Mouse (Mus musculus) G1E-ER4 (cell line): Measurements from ENCODE around the gene Elmo3. TPM values are rescaled to one million over a fixed set of nuclear protein-coding genes. Genes with fewer than 3 reads are reported as not detected.

Experiments used
- GATA1 ChIP-seq: IDR thresholded peaks from one replicate; pipeline ENCODE4 v1.8.0; 2012; ENCODE audit warnings: low read length, inconsistent platforms
- polyA plus RNA-seq: library from polyadenylated mRNA; stranded (reverse); fragments of >175 nt; gene quantifications from 2 replicates; pipeline ENCODE4 v1.2.3, GENCODE M21; 2012

Elmo3 gene
- polyA plus RNA-seq, 1 experiment = 0.87 TPM

GRCm38 (mm10) chr8:105348450-105349095 is 43.2 kb downstream of the Elmo3 start, which contains the start of gene Slc9a5:
Gene Slc9a5 (plus strand): TSS chr8:105348843.
- no peak for TF ChIP-seq GATA1

DNA sequence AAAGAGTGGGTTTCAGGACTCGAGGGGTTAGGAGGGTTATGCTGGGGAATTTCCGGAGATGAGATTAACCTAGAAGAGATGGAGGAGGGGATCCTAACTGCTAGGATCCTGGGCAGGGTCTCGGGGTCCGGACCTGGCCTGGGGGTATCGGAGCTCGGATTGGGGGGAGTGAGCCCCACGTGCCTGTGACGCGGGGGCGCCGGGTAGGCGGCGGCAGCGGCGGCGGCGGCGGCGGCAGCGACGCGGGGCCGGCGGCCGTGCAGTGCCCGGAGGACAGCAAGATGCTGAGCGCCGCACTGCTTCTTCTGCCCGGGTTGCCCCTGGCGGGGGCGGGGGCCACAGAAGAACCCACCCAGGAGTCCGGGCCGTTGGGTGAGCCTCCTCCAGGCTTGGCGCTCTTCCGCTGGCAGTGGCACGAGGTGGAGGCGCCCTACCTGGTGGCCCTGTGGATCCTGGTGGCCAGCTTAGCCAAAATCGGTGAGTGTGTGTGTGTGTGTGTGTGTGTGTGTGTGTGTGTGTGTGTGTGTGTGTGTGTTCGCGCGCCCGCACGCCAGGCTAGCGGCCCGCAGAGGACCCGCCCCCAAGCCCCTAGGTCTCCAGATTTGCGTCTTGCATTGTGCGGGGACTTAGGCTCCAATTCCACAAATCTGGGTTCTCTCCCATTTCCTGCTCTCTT is 43.8 kb downstream of the Elmo3 start:
- TF ChIP-seq GATA1 = no peak

- TF ChIP-seq GATA1 = no peak
These were observed 44.8 kb downstream of the Elmo3 start for GRCm38 (mm10) chr8:105350186-105350585.

DNA sequence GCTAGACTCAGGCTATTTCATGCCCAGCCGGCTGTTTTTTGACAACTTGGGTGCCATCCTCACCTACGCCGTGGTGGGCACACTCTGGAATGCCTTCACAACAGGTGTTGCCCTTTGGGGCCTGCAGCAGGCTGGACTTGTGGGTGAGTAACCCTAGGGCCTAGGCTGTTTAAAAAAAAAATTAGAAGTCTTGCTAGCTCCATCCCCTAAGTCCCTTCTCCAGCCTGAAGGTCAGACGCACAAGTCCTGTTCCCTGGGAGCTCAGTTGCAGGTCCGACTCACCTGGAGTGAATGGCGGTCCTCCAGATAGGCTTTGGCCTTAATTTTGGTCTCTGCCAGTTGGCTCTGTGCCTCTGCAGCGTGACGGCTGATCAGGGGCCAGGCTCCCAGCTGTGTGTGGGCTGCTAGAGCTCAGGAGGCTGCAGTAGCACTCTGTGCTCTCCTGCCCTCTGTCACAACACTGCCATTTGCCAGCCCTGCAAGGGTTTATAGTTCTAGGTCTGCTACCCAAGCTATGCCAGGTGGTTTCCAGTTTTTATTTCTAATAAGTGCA is 48.3 kb downstream of the Elmo3 start:
- TF ChIP-seq GATA1 = no peak

- TF ChIP-seq GATA1 = no peak
These were observed 49.1 kb downstream of the Elmo3 start for GRCm38 (mm10) chr8:105354549-105354948.

GRCm38 (mm10) chr8:105355179-105356024 is 50.0 kb downstream of the Elmo3 start:
- TF ChIP-seq GATA1 = no peak

DNA sequence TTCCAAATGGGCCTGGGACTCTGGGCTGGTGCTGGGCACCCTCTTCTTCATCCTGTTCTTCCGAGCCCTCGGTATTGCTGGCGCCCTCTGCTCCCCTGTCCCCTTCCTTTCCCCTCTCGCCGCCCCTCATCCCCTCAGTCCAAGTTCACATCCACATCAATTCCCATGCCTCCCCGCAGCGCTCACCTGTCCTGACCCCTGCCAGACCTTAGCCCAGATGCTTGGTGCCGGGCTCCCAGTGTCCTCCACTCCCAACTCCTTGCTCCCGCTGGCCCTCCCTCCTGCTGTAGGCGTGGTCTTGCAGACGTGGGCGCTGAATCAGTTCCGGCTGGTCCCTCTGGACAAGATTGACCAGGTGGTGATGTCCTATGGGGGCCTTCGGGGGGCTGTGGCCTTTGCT is 51.3 kb downstream of the Elmo3 start:
- no peak for TF ChIP-seq GATA1

DNA sequence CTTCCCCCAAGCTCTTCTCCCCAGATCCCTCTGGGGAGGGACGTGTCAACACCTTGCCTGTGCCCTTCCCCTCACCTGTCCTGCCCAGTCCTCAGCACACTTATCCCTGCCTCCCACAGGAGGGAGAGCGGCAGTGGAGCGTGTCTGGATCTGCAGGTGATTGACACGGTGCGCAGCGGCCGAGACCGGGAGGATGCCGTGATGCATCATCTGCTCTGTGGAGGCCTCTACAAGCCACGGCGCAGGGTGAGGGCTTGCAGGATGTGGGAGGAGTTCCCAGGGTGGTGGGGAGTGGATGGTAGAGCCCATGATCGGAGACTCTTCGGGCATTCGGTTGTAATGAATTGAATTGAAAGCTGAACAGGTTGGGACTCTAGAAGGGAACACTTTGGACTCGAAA is 53.8 kb downstream of the Elmo3 start:
- TF ChIP-seq GATA1 = no peak

DNA sequence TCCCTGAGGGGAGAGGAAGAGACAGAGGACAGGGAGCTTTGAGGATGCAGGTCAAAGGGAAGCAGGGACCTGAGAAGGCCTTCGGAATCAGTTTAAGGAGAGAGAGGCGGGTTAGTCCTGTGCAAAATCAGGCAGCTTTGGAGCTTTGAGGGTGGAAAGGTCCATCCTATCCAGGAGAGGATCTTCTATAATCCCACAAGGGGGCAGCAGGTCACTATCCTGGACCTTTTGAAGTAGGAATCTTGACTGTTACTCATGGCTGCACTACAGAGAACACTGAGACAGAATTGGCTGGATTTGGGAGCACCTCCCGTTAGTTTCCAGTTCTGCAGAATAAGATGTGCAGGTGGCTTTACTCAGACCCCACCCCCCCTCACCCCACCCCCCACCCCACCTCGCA is 54.2 kb downstream of the Elmo3 start:
- no peak for TF ChIP-seq GATA1

Other genes starting within 250 kb of the Elmo3 start
- gene Ces3b, start 221.8 kb upstream of the Elmo3 start, polyA plus RNA-seq = not detected in 2 replicates
- not detected in 2 replicates for gene Ces4a, start 173.8 kb upstream of the Elmo3 start, polyA plus RNA-seq
- 23.6 and 33.1 TPM in 2 replicates for gene Cbfb, start 134.9 kb upstream of the Elmo3 start, polyA plus RNA-seq
- 4.6 and 6.4 TPM in 2 replicates for gene D230025D16Rik, start 80.5 kb upstream of the Elmo3 start, polyA plus RNA-seq
- gene B3gnt9, start 50.4 kb upstream of the Elmo3 start, polyA plus RNA-seq = 13.1 and 16.3 TPM in 2 replicates
- gene Tradd, start 41.0 kb upstream of the Elmo3 start, polyA plus RNA-seq = 31.1 and 39.7 TPM in 2 replicates
- 7.0 and 8.3 TPM in 2 replicates for gene Fbxl8, start 41.0 kb upstream of the Elmo3 start, polyA plus RNA-seq
- gene Hsf4, start 35.8 kb upstream of the Elmo3 start, polyA plus RNA-seq = 0.55 and 0.76 TPM in 2 replicates
- gene Nol3, start 29.5 kb upstream of the Elmo3 start, polyA plus RNA-seq = 0.24 and 0.43 TPM in 2 replicates
- 1.6 and 1.8 TPM in 2 replicates for gene 4931428F04Rik, start 15.7 kb upstream of the Elmo3 start, polyA plus RNA-seq
- gene Exoc3l, start 9.5 kb upstream of the Elmo3 start, polyA plus RNA-seq = 1.3 and 1.4 TPM in 2 replicates
- gene E2f4, start 7.9 kb upstream of the Elmo3 start, polyA plus RNA-seq = 47.6 and 62.4 TPM in 2 replicates
- gene Lrrc29, start 20.7 kb downstream of the Elmo3 start, polyA plus RNA-seq = 3.4 and 4.3 TPM in 2 replicates
- 18.3 and 26.8 TPM in 2 replicates for gene Tmem208, start 20.8 kb downstream of the Elmo3 start, polyA plus RNA-seq
- gene Fhod1, start 42.4 kb downstream of the Elmo3 start, polyA plus RNA-seq = 7.3 and 7.7 TPM in 2 replicates
- 0.49 and 0.50 TPM in 2 replicates for gene Slc9a5, start 43.2 kb downstream of the Elmo3 start, polyA plus RNA-seq
- gene Plekhg4, start 67.7 kb downstream of the Elmo3 start, polyA plus RNA-seq = not detected in 2 replicates
- gene Kctd19, start 107.9 kb downstream of the Elmo3 start, polyA plus RNA-seq = not detected in 2 replicates
- not detected in 2 replicates for gene Lrrc36, start 108.0 kb downstream of the Elmo3 start, polyA plus RNA-seq
- gene Tppp3, start 165.9 kb downstream of the Elmo3 start, polyA plus RNA-seq = not detected in 2 replicates
- 0.15 and 0.16 TPM in 2 replicates for gene Zdhhc1, start 191.3 kb downstream of the Elmo3 start, polyA plus RNA-seq
- not detected in 2 replicates for gene Hsd11b2, start 213.2 kb downstream of the Elmo3 start, polyA plus RNA-seq